Mouse (Mus musculus) C2C12 (cell line): Measurements from ENCODE around the gene Dip2c.

ENCODE experiments used
- CEBPB ChIP-seq: IDR thresholded peaks from one replicate; pipeline ENCODE4 v1.6.1; 2011; ENCODE audit warnings: low read depth, mild to moderate bottlenecking, control low read depth, moderate library complexity
- CTCF ChIP-seq: IDR thresholded peaks from one replicate; pipeline ENCODE4 v1.5.1; 2011; ENCODE audit not compliant: control insufficient read depth, insufficient read depth, insufficient read length
- MAX ChIP-seq: IDR thresholded peaks from one replicate; pipeline ENCODE4 v1.6.1; 2011; ENCODE audit warnings: mild to moderate bottlenecking, control low read depth
- MYOD1 ChIP-seq: IDR thresholded peaks from one replicate; pipeline ENCODE4 v1.6.1; 2011; ENCODE audit warnings: low read depth; ENCODE audit not compliant: control insufficient read depth, insufficient read length
- MYOG ChIP-seq: IDR thresholded peaks from one replicate; pipeline ENCODE4 v1.6.1; 2011; ENCODE audit not compliant: control insufficient read depth, insufficient read length; ENCODE audit errors: extremely low read depth
- USF1 ChIP-seq: IDR thresholded peaks from one replicate; pipeline ENCODE4 v1.6.1; 2011; ENCODE audit warnings: low read depth, mild to moderate bottlenecking, control low read depth, moderate library complexity

GRCm38 (mm10) chr13:9395286-9395685, 119.0 kb downstream of the Dip2c start:
- TF ChIP-seq CEBPB (no peak), MYOD1 (no peak), CTCF (no peak), USF1 (no peak), MYOG (no peak), MAX (no peak)
